Mouse (Mus musculus) liver, postnatal 0 days (tissue): ENCODE measurements at regions not wholly inside any gene's neighbourhood (a gene's known extent, or its start where the extent isn't known, plus 50 kb on each side); places are given as distances from the start of the nearest gene placed in this dataset.

ENCODE experiments used
- ATAC-seq: fragments of 200-750 bp; cut with Nextera tagmentation; 2 replicates; pipeline ENCODE4 v1.8.0; 2017; ENCODE audit warnings: mild to moderate bottlenecking, moderate library complexity
- DNase-seq: peaks from one replicate; pipeline ENCODE4 v3.0.0-alpha.2; 2016
- H3K27ac ChIP-seq: fragments of 300-500 bp; sonication (generic); 2 replicates; pipeline ENCODE4 v1.5.1; 2014; ENCODE audit warnings: antibody characterized with exemption, moderate library complexity, mild to moderate bottlenecking, low read depth
- H3K27me3 ChIP-seq: fragments of 300-500 bp; sonication (generic); 2 replicates; pipeline ENCODE4 v1.6.1; 2014; ENCODE audit warnings: low read length, control low read depth, mixed read lengths; ENCODE audit not compliant: insufficient read depth
- H3K36me3 ChIP-seq: fragments of 300-500 bp; sonication (generic); replicated peaks from 2 replicates; pipeline ENCODE4 v1.6.1; 2014; ENCODE audit warnings: mild to moderate bottlenecking, control low read depth, low read length, moderate library complexity, mixed read lengths; ENCODE audit not compliant: insufficient read depth
- H3K4me1 ChIP-seq: fragments of 300-500 bp; sonication (generic); 2 replicates; pipeline ENCODE4 v1.6.1; 2014; ENCODE audit warnings: antibody characterized with exemption, mild to moderate bottlenecking, control low read depth; ENCODE audit not compliant: insufficient read depth
- H3K4me2 ChIP-seq: fragments of 300-500 bp; sonication (generic); 2 replicates; pipeline ENCODE4 v1.6.1; 2014; ENCODE audit warnings: low read depth, mild to moderate bottlenecking, low read length, moderate library complexity, mixed read lengths
- H3K4me3 ChIP-seq: fragments of 300-500 bp; sonication (generic); 2 replicates; pipeline ENCODE4 v1.5.1; 2014; ENCODE audit warnings: low read depth, low read length
- H3K9ac ChIP-seq: fragments of 300-500 bp; sonication (generic); replicated peaks from 2 replicates; pipeline ENCODE4 v1.6.1; 2014; ENCODE audit warnings: mild to moderate bottlenecking, moderate library complexity
- H3K9me3 ChIP-seq: fragments of 300-500 bp; sonication (generic); 2 replicates; pipeline ENCODE4 v1.6.1; 2016; ENCODE audit warnings: mild to moderate bottlenecking, control low read depth, low read length, mixed read lengths
- CTCF ChIP-seq: sonication (generic); IDR thresholded peaks from 2 replicates; pipeline ENCODE4 v1.5.1; 2016; ENCODE audit warnings: antibody characterized with exemption, low read depth
- EP300 ChIP-seq: IDR thresholded peaks from 2 replicates; pipeline ENCODE4 v1.6.1; 2016; ENCODE audit warnings: antibody characterized with exemption, low read depth, mild to moderate bottlenecking
- WGBS: fragments of 180-500 bp; shearing (Covaris S2); extraction: QIAGEN DNeasy Blood & Tissue Kit; methylation state at CpG from one replicate; pipeline ENCODE4 v1.1.7; 2014; ENCODE audit not compliant: insufficient replicate concordance; 5-methylcytosine and 5-hydroxymethylcytosine counted together

- Histone ChIP-seq H3K4me3 (no peak overlapping the region), H3K4me2 (no peak overlapping the region), H3K27ac (no peak overlapping the region), H3K9ac (no peak overlapping the region), H3K9me3 (no peaks in the 10 kb centered on the region), H3K36me3 (no peaks in the 10 kb centered on the region), H3K4me1 (no peaks in the 10 kb centered on the region), H3K27me3 (no peaks in the 10 kb centered on the region)
- DNase-seq, result no peak
- no peak for ATAC-seq
- no peak for TF ChIP-seq EP300
- TF ChIP-seq CTCF, result no peak
These were observed 93.8 kb upstream of the Wdpcp start for GRCm38 (mm10) chr11:21478191-21478590.

DNA sequence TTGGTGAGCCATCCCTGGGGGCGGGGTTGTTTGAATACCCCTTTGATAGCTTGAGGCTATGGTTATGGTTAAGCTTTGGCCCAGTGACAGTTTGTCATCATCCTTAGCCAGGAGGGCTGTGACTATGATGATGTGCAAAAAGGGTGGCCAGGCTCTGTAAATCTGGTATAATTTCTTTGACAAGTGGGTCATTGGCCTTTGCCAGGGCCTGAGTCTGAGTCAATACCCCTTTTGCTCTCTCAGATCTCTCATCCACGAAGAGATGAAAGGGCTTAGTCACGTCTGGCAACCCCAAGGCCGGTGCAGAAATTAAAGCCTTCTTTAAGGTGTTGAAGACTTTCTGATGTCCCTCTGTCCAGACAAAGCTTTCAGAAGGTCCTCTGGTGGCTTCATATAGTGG lies 99.7 kb upstream of the Ugp2 start:
- DNase-seq, result no peak
- WGBS, result 66% methylated on average over 4 of the region's 4 CpGs
- Histone ChIP-seq H3K9me3 (no peaks in the 10 kb centered on the region), H3K4me2 (no peak overlapping the region), H3K9ac (no peak overlapping the region), H3K27me3 (no peaks in the 10 kb centered on the region), H3K27ac (no peak overlapping the region), H3K4me3 (no peak overlapping the region), H3K36me3 (no peaks in the 10 kb centered on the region), H3K4me1 (no peaks in the 10 kb centered on the region)
- no peak for TF ChIP-seq EP300
- ATAC-seq, result no peak

GRCm38 (mm10) chr11:21468465-21468864 lies 97.5 kb upstream of the Ugp2 start:
- Histone ChIP-seq H3K9me3 (no peaks in the 10 kb centered on the region), H3K9ac (no peak overlapping the region), H3K4me3 (no peak overlapping the region), H3K27ac (no peak overlapping the region), H3K27me3 (no peaks in the 10 kb centered on the region), H3K4me2 (no peak overlapping the region), H3K4me1 (no peaks in the 10 kb centered on the region), H3K36me3 (no peaks in the 10 kb centered on the region)
- DNase-seq (no peak), ATAC-seq (no peak)
- peak; percentile 58 for TF ChIP-seq CTCF
- TF ChIP-seq EP300, result no peak

DNA sequence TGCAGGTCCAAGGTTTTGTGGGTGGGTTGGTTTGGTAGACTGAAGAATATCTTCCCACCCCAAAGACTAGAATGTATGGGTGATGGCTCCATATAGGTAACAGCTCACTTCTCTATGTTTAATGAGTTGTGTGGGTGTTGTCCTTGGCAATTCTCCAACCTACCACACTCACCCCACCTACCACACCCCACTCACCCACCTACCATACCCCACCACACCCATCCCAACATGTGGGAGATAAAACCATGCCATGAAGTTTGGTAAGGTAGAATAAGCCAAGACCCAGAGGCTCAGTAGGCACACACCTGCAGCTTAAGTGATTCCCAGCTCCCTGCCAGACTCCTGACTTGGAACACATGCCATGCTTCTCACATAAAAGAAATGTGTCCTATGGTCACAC lies 89.0 kb upstream of the Ugp2 start:
- TF ChIP-seq EP300, result no peak
- DNase-seq (no peak), ATAC-seq (no peak)
- Histone ChIP-seq H3K36me3 (no peaks in the 10 kb centered on the region), H3K9ac (no peak overlapping the region), H3K4me1 (no peaks in the 10 kb centered on the region), H3K9me3 (no peaks in the 10 kb centered on the region), H3K27ac (no peak overlapping the region), H3K27me3 (no peaks in the 10 kb centered on the region), H3K4me2 (no peak overlapping the region), H3K4me3 (no peak overlapping the region)

DNA sequence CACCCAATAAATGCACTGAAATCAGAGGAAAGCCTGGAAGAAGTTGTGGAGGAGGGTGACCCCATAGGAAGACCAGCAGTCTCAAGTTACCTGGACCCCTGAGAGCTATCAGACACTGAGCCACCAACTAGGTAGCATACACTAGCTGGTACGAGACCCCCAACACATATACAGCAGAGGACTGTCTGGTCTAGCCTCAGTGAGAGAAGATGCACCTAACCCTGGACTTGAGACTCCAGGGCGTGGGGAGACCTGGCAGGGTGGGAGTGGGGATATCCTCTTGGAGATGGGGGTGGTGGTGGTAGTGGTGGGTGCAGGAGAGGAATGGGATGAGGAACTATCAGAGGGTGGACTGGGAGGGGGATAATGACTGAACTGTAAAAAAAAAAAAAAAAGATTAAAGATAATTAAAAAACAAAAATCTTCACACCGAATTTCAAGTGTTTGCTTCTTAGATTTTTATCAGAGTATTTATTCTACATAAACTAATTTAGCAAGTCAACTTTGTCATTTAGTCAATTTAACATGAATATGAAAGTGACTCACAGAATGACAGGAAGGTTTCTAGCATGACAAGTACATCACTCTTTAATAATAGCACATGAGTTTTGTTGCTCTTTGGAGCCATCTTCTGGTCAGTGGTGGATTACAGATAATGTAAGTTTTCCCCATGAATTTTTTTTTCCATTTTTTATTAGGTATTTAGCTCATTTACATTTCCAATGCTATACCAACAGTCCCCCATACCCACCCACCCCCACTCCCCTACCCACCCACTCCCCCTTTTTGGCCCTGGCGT lies 82.5 kb upstream of the Ugp2 start:
- WGBS, result 61% methylated on average over 3 of the region's 4 CpGs
- Histone ChIP-seq H3K27me3 (no peaks in the 10 kb centered on the region), H3K27ac (no peak overlapping the region), H3K9ac (no peak overlapping the region), H3K4me3 (no peak overlapping the region), H3K4me2 (no peak overlapping the region), H3K36me3 (no peaks in the 10 kb centered on the region), H3K9me3 (no peaks in the 10 kb centered on the region), H3K4me1 (no peaks in the 10 kb centered on the region)
- no peak for ATAC-seq
- TF ChIP-seq EP300 (no peak), CTCF (peak; percentile 62)
- DNase-seq, result no peak

GRCm38 (mm10) chr11:21433726-21434125 lies 62.7 kb upstream of the Ugp2 start:
- no peaks in the 10 kb centered on the region for H3K27me3 ChIP-seq
- no peak for ATAC-seq
- no peak for DNase-seq
- no peak overlapping the region for H3K4me3 ChIP-seq
- no peaks in the 10 kb centered on the region for H3K4me1 ChIP-seq
- no peaks in the 10 kb centered on the region for H3K9me3 ChIP-seq
- H3K9ac ChIP-seq, result no peak overlapping the region
- no peak overlapping the region for H3K4me2 ChIP-seq
- no peaks in the 10 kb centered on the region for H3K36me3 ChIP-seq
- 48% methylated on average over 2 of the region's 2 CpGs for WGBS
- TF ChIP-seq CTCF (peak; percentile 61), EP300 (no peak)
- no peak overlapping the region for H3K27ac ChIP-seq

GRCm38 (mm10) chr11:21430021-21430420 lies 59.0 kb upstream of the Ugp2 start:
- no peaks in the 10 kb centered on the region for H3K27me3 ChIP-seq
- H3K4me3 ChIP-seq, result no peak overlapping the region
- no peak overlapping the region for H3K4me2 ChIP-seq
- H3K27ac ChIP-seq, result no peak overlapping the region
- no peak for DNase-seq
- no peak for TF ChIP-seq EP300
- TF ChIP-seq CTCF, result no peak
- H3K36me3 ChIP-seq, result no peaks in the 10 kb centered on the region
- H3K9me3 ChIP-seq, result no peaks in the 10 kb centered on the region
- no peak for ATAC-seq
- 56% methylated on average over 1 of the region's 1 CpGs for WGBS
- peaks cover 10% of the 10 kb centered on the region for H3K4me1 ChIP-seq
- no peak overlapping the region for H3K9ac ChIP-seq
